Mouse (Mus musculus): ENCODE measurements around the gene Gga2. TPM values are rescaled to one million over a fixed set of nuclear protein-coding genes. Genes with fewer than 3 reads are reported as not detected.

Gene Gga2
- 10 to 100 TPM; 12.9 to 14.0 TPM for total RNA-seq (2021)
- long read RNA-seq, experiment 1, full-length matches to known transcripts, result 7 of 12 reads
- long read RNA-seq, experiment 1, partial matches to known transcripts, result 1 of 12 reads
- long read RNA-seq, experiment 1, other reads (novel, unspliced or antisense), result 4 of 12 reads
- long read RNA-seq, experiment 2, full-length matches to known transcripts, result 7 of 12 reads
- long read RNA-seq, experiment 2, partial matches to known transcripts, result 4 of 12 reads
- long read RNA-seq, experiment 2, other reads (novel, unspliced or antisense), result 1 of 12 reads

GRCm38 (mm10) chr7:122020667-122021354 is at the start of gene Gga2:
Gene Gga2 (minus strand): TSS chr7:122021222.
- intact Hi-C loops (cut with DNase I), result loop anchor here (5.0 kb wide), 1 partner anchor 41 kb away; no protein-coding TSS in a partner anchor
- DNase-seq, result peak; percentile 82 to 83

GRCm38 (mm10) chr7:122067517-122068381 is 46.7 kb upstream of the Gga2 start:
- no peak for DNase-seq
- intact Hi-C loops (cut with DNase I), result loop anchor here (5.0 kb wide), 1 partner anchor 85 kb away; the partner anchor contains the start of gene Cog7

GRCm38 (mm10) chr7:122066945-122067516 is 46.0 kb upstream of the Gga2 start, which contains the start of the genes Ubfd1 and Ears2:
Gene Ubfd1 (plus strand): TSS chr7:122067175.
Gene Ears2 (minus strand): TSS chr7:122067263.
- peak; percentile 92 to 96 for DNase-seq
- intact Hi-C loops (cut with DNase I), result loop anchor here (5.0 kb wide), 1 partner anchor 85 kb away; the partner anchor contains the start of gene Cog7

GRCm38 (mm10) chr7:122066102-122066944 is 45.3 kb upstream of the Gga2 start:
- intact Hi-C loops (cut with DNase I), result loop anchor here (5.0 kb wide), 1 partner anchor 84 kb away; the partner anchor contains the start of gene Cog7
- DNase-seq, result no peak

- intact Hi-C loops (cut with DNase I), result loop anchor here (5.0 kb wide), 1 partner anchor 83 kb away; the partner anchor contains the start of gene Cog7
- no peak for DNase-seq
Measured at GRCm38 (mm10) chr7:122065656-122066055, 44.6 kb upstream of the Gga2 start.

- intact Hi-C loops (cut with DNase I), result no loop called here
- no peak for DNase-seq
Measured at GRCm38 (mm10) chr7:122056633-122057032, 35.6 kb upstream of the Gga2 start.

- DNase-seq, result no peak
- intact Hi-C loops (cut with DNase I), result no loop called here
Measured at GRCm38 (mm10) chr7:122050834-122051233, 29.8 kb upstream of the Gga2 start.

- intact Hi-C loops (cut with DNase I), result no loop called here
Measured at GRCm38 (mm10) chr7:122048191-122048590, 27.2 kb upstream of the Gga2 start.

GRCm38 (mm10) chr7:122046813-122047212 is 25.8 kb upstream of the Gga2 start:
- no peak for DNase-seq
- intact Hi-C loops (cut with DNase I), result no loop called here

More at GRCm38 (mm10) chr7:122048191-122048590, 27.2 kb upstream of the Gga2 start:
- no peak for DNase-seq

GRCm38 (mm10) chr7:122045711-122046110 is 24.7 kb upstream of the Gga2 start:
- no peak for DNase-seq
- intact Hi-C loops (cut with DNase I), result no loop called here

GRCm38 (mm10) chr7:122045181-122045634 is 24.2 kb upstream of the Gga2 start:
- peak in 1 of 2 experiments; percentile 20 for DNase-seq
- intact Hi-C loops (cut with DNase I), result no loop called here

- DNase-seq, result no peak
- intact Hi-C loops (cut with DNase I), result no loop called here
Measured at GRCm38 (mm10) chr7:122044106-122044505, 23.1 kb upstream of the Gga2 start.

- DNase-seq, result no peak
- intact Hi-C loops (cut with DNase I), result no loop called here
Measured at GRCm38 (mm10) chr7:122034348-122034747, 13.3 kb upstream of the Gga2 start.

- intact Hi-C loops (cut with DNase I), result no loop called here
- DNase-seq, result no peak
Measured at GRCm38 (mm10) chr7:122033371-122033770, 12.3 kb upstream of the Gga2 start.

- no peak for DNase-seq
- intact Hi-C loops (cut with DNase I), result loop anchor here (5.0 kb wide), 1 partner anchor 40 kb away; no protein-coding TSS in a partner anchor
Measured at GRCm38 (mm10) chr7:122022131-122022530, 1.1 kb upstream of the Gga2 start.

- no peak for DNase-seq
- intact Hi-C loops (cut with DNase I), result loop anchor here (5.0 kb wide), 1 partner anchor 42 kb away; no protein-coding TSS in a partner anchor
Measured at GRCm38 (mm10) chr7:122020273-122020666, 752 bp downstream of the Gga2 start.

GRCm38 (mm10) chr7:122018978-122019377 is 2.0 kb downstream of the Gga2 start:
- DNase-seq, result no peak
- intact Hi-C loops (cut with DNase I), result no loop called here

- intact Hi-C loops (cut with DNase I), result no loop called here
- no peak for DNase-seq
Measured at GRCm38 (mm10) chr7:122018247-122018646, 2.8 kb downstream of the Gga2 start.

- intact Hi-C loops (cut with DNase I), result no loop called here
- DNase-seq, result peak; percentile 33
Measured at GRCm38 (mm10) chr7:122015734-122016133, 5.3 kb downstream of the Gga2 start.

Measured in gastrocnemius, postnatal 36 days (tissue).